Mouse (Mus musculus) ES-E14 (cell line): ENCODE data around the gene Ext2.

Experiments used
- CHD2 ChIP-seq: IDR thresholded peaks from 2 replicates; pipeline ENCODE4 v1.6.1; 2014; ENCODE audit warnings: mild to moderate bottlenecking, low read depth, low read length, inconsistent platforms
- HCFC1 ChIP-seq: IDR thresholded peaks from 2 replicates; pipeline ENCODE4 v1.6.1; 2012; ENCODE audit warnings: low read length, inconsistent platforms, borderline replicate concordance; ENCODE audit not compliant: insufficient read depth
- MAFK ChIP-seq: IDR thresholded peaks from 2 replicates; pipeline ENCODE4 v1.6.1; 2014; ENCODE audit warnings: mild to moderate bottlenecking, low read depth, low read length, inconsistent platforms; ENCODE audit not compliant: insufficient read depth
- ZC3H11A ChIP-seq: IDR thresholded peaks from 2 replicates; pipeline ENCODE4 v1.6.1; 2012; ENCODE audit warnings: low read depth, mild to moderate bottlenecking, inconsistent platforms, low read length, borderline replicate concordance
- ZNF384 ChIP-seq: IDR thresholded peaks from 2 replicates; pipeline ENCODE4 v1.6.1; 2012; ENCODE audit warnings: low read depth, low read length, inconsistent platforms

- no peak for TF ChIP-seq ZNF384
- TF ChIP-seq MAFK: no peak
- no peak for TF ChIP-seq ZC3H11A
- TF ChIP-seq CHD2: no peak
- no peak for TF ChIP-seq HCFC1
Observed at GRCm38 (mm10) chr2:93779897-93780208, 42.5 kb downstream of the Ext2 start.
